Mouse (Mus musculus): Measurements from ENCODE around the gene Pxt1. TPM values are rescaled to one million over a fixed set of nuclear protein-coding genes. Genes with fewer than 3 reads are reported as not detected.

Pxt1 gene
- polyA plus RNA-seq, 1 experiment from 2014 or later: not detected

DNA sequence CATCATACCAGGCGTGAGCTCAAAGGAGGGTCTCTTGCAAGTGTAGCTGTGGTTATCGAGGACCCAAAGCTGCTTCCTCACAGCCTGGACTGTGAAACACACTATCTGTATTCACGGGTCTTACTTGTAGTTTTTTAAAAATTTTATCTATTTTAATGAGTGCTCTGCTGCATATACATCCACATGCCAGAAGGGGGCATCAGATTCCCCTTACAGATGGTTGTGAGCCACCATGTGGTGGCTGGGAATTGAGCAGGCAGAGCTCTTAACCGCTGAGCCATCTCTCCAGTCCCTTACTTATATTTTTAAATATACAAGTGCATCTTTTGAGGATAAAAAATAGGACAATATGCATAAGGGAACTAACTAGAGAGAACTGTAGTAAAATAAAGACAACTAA lies 44.1 kb upstream of the Pxt1 start:
- H3K27ac ChIP-seq: no peak overlapping the region
- peak; percentile 92 for TF ChIP-seq CTCF (IDR thresholded peaks at IDR 0.05; ENCODE audit: low read depth)
- no peaks in the 10 kb centered on the region for H3K27me3 ChIP-seq (ENCODE audit: insufficient read depth, low read length)
- no peaks in the 10 kb centered on the region for H3K4me1 ChIP-seq (replicated peaks; ENCODE audit: insufficient read depth, low read length)
- H3K9me3 ChIP-seq (replicated peaks; ENCODE audit: low read length): no peaks in the 10 kb centered on the region
- whole genome bisulfite sequencing: 71% methylated on average over 4 of the region's 4 CpGs
- no peak overlapping the region for H3K4me2 ChIP-seq (ENCODE audit: low read length)
- H3K36me3 ChIP-seq (ENCODE audit: insufficient read depth, low read length): peaks cover 38% of the 10 kb centered on the region
- no peak overlapping the region for H3K9ac ChIP-seq (ENCODE audit: low read depth, low read length)
- ATAC-seq (replicated peaks; ENCODE audit: low FRiP score, low read depth) (no peak), DNase-seq (ENCODE audit: low spot score) (peak; percentile 74)
- no peak overlapping the region for H3K4me3 ChIP-seq (replicated peaks; ENCODE audit: low read depth, low read length)

DNA sequence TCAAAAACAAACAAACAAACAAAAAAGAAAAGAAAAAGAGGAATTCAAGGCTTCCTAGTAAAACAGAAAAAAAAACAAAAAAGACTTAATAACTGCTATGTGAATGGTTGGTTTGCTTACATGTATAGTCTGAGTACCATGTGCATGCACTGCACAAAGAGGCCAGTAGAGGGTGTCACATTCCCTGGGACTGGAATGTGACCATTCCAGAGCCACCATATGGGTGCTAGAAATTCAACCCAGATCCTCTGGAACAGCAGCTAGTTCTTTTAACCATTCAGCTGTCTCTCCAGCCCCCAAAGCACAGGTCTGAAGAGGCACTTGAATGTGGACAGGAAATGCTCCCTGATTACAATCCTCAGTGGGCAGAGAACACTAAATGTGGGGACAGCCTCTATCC lies 43.2 kb upstream of the Pxt1 start:
- no peak for ATAC-seq (replicated peaks; ENCODE audit: low FRiP score, low read depth)
- no peaks in the 10 kb centered on the region for H3K4me1 ChIP-seq (replicated peaks; ENCODE audit: insufficient read depth, low read length)
- H3K36me3 ChIP-seq (ENCODE audit: insufficient read depth, low read length): peaks cover 44% of the 10 kb centered on the region
- no peak overlapping the region for H3K27ac ChIP-seq
- peak; percentile 60 for TF ChIP-seq CTCF (IDR thresholded peaks at IDR 0.05; ENCODE audit: low read depth)
- peak; percentile 32 for DNase-seq (ENCODE audit: low spot score)
- H3K27me3 ChIP-seq (ENCODE audit: insufficient read depth, low read length): no peaks in the 10 kb centered on the region
- no peak overlapping the region for H3K4me2 ChIP-seq (ENCODE audit: low read length)
- H3K9me3 ChIP-seq (replicated peaks; ENCODE audit: low read length): no peaks in the 10 kb centered on the region
- H3K9ac ChIP-seq (ENCODE audit: low read depth, low read length): no peak overlapping the region
- no peak overlapping the region for H3K4me3 ChIP-seq (replicated peaks; ENCODE audit: low read depth, low read length)

DNA sequence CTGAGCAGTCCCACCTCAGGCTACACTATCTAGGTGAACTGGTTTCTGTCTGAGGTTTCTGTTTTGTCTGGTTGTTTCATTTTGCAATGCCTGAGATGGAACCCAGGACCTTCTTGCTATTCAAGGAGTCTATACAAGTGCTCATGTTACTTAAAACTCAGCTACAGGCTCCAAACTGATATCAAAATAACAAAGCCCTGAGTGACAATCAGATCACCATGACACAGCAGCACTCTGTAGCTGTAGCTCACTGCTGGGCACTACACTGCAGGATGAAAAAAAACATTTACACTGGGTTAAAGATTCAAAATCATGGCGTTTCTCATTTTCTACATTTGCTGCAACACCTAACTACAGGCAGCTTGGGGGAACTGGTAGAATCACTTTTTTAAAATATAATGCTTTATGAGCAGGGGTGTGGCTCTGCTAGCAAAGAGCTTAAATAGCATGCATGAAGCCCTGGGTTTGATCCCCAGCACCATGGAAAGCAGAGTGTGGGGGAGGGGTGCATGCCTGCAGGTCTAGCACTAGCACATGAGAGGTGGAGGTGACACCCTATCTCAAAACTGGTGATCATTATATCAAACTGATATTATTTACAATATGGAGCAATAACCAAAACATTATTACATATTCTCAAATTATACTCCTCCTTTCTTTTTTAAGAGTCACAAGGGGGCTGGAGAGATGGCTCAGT lies 41.2 kb upstream of the Pxt1 start:
- Histone ChIP-seq H3K9me3 (replicated peaks; ENCODE audit: low read length) (no peaks in the 10 kb centered on the region), H3K4me2 (ENCODE audit: low read length) (no peak overlapping the region), H3K4me1 (replicated peaks; ENCODE audit: insufficient read depth, low read length) (no peaks in the 10 kb centered on the region), H3K9ac (ENCODE audit: low read depth, low read length) (no peak overlapping the region), H3K36me3 (ENCODE audit: insufficient read depth, low read length) (peaks cover 40% of the 10 kb centered on the region), H3K27me3 (ENCODE audit: insufficient read depth, low read length) (no peaks in the 10 kb centered on the region), H3K27ac (no peak overlapping the region), H3K4me3 (replicated peaks; ENCODE audit: low read depth, low read length) (no peak overlapping the region)
- WGBS: 90% methylated on average over 1 of the region's 1 CpGs
- no peak for TF ChIP-seq CTCF (IDR thresholded peaks at IDR 0.05; ENCODE audit: low read depth)
- ATAC-seq (replicated peaks; ENCODE audit: low FRiP score, low read depth): no peak
- no peak for DNase-seq (ENCODE audit: low spot score)

DNA sequence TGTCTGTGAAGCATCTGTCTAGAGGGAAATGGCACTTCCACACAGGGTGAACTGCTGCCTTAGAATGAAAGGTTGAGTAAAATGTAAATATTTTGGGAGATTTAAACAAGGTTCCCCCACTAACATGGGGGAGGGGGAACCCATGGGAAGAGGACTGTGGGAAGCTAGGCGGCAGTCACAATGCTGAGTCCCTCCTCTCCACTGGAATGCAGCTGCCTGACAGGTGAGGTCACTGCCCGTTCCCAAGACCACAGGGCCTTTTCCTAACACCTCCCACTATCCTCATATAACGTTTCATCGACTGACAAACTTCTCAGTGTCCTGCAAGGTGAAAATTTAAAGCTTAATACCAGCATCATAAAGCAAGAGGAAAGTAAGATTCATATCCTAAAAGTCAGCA lies 39.0 kb upstream of the Pxt1 start:
- no peaks in the 10 kb centered on the region for H3K4me1 ChIP-seq (replicated peaks; ENCODE audit: insufficient read depth, low read length)
- H3K4me3 ChIP-seq (replicated peaks; ENCODE audit: low read depth, low read length): no peak overlapping the region
- H3K9me3 ChIP-seq (replicated peaks; ENCODE audit: low read length): no peaks in the 10 kb centered on the region
- DNase-seq (ENCODE audit: low spot score): peak; percentile 28
- ATAC-seq (replicated peaks; ENCODE audit: low FRiP score, low read depth): no peak; the same call in 1 of the 2 replicates
- no peak overlapping the region for H3K27ac ChIP-seq
- no peak overlapping the region for H3K9ac ChIP-seq (ENCODE audit: low read depth, low read length)
- no peaks in the 10 kb centered on the region for H3K27me3 ChIP-seq (ENCODE audit: insufficient read depth, low read length)
- WGBS: 22% methylated on average over 4 of the region's 4 CpGs
- H3K36me3 ChIP-seq (ENCODE audit: insufficient read depth, low read length): peaks cover 38% of the 10 kb centered on the region
- H3K4me2 ChIP-seq (ENCODE audit: low read length): no peak overlapping the region
- no peak for TF ChIP-seq CTCF (IDR thresholded peaks at IDR 0.05; ENCODE audit: low read depth)

DNA sequence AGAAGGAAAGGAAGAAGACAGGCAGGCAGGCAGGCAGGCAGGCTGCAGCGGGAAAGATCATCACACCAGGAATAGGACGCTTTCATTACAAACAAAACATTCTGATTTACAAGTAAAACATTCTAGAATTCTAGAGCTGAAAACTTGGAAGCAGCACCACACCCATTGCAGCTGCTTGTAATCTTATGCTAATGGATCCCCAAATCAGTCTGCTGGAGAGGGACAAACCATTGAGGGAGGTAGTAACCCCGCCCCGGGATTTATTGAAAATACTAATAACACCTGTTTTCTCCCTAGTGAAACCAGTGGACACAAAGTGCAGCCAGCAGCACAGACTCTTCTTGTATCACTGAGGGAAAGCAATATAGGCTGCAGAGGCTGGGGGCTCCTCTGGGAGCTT lies 37.4 kb upstream of the Pxt1 start:
- H3K4me2 ChIP-seq (ENCODE audit: low read length): no peak overlapping the region
- peak; percentile 40 for DNase-seq (ENCODE audit: low spot score)
- 58% methylated on average over 4 of the region's 4 CpGs for WGBS
- no peaks in the 10 kb centered on the region for H3K9me3 ChIP-seq (replicated peaks; ENCODE audit: low read length)
- H3K36me3 ChIP-seq (ENCODE audit: insufficient read depth, low read length): peaks cover 40% of the 10 kb centered on the region
- no peak overlapping the region for H3K9ac ChIP-seq (ENCODE audit: low read depth, low read length)
- no peak overlapping the region for H3K27ac ChIP-seq
- no peaks in the 10 kb centered on the region for H3K4me1 ChIP-seq (replicated peaks; ENCODE audit: insufficient read depth, low read length)
- H3K4me3 ChIP-seq (replicated peaks; ENCODE audit: low read depth, low read length): no peak overlapping the region
- no peak for ATAC-seq (replicated peaks; ENCODE audit: low FRiP score, low read depth)
- TF ChIP-seq CTCF (IDR thresholded peaks at IDR 0.05; ENCODE audit: low read depth): no peak
- H3K27me3 ChIP-seq (ENCODE audit: insufficient read depth, low read length): no peaks in the 10 kb centered on the region

DNA sequence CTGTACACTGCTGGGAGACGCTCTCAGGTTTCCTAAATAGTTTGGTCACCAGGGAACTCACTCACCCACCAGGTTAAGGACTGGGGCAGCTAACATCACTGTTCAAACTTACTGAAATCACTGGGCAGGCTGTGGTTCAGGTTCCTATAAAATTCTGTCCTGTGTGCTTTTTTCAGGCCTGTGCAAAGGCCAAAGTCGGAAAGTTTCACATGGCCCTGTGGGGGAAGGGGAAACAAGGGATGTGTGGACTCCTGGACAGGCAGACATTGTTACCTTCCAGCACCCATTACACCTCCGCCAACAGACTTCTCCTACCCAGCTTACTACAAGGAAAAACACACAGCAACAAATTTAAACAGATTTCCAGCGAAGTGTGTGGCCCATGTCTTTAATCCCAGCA lies 35.5 kb upstream of the Pxt1 start:
- DNase-seq (ENCODE audit: low spot score) (no peak), ATAC-seq (replicated peaks; ENCODE audit: low FRiP score, low read depth) (no peak)
- H3K36me3 ChIP-seq (ENCODE audit: insufficient read depth, low read length): peaks cover 49% of the 10 kb centered on the region
- no peak for TF ChIP-seq CTCF (IDR thresholded peaks at IDR 0.05; ENCODE audit: low read depth)
- H3K27ac ChIP-seq: no peak overlapping the region
- H3K4me2 ChIP-seq (ENCODE audit: low read length): no peak overlapping the region
- H3K4me1 ChIP-seq (replicated peaks; ENCODE audit: insufficient read depth, low read length): no peaks in the 10 kb centered on the region
- no peak overlapping the region for H3K4me3 ChIP-seq (replicated peaks; ENCODE audit: low read depth, low read length)
- H3K9me3 ChIP-seq (replicated peaks; ENCODE audit: low read length): no peaks in the 10 kb centered on the region
- WGBS: 96% methylated on average over 4 of the region's 4 CpGs
- H3K9ac ChIP-seq (ENCODE audit: low read depth, low read length): no peak overlapping the region
- no peaks in the 10 kb centered on the region for H3K27me3 ChIP-seq (ENCODE audit: insufficient read depth, low read length)

DNA sequence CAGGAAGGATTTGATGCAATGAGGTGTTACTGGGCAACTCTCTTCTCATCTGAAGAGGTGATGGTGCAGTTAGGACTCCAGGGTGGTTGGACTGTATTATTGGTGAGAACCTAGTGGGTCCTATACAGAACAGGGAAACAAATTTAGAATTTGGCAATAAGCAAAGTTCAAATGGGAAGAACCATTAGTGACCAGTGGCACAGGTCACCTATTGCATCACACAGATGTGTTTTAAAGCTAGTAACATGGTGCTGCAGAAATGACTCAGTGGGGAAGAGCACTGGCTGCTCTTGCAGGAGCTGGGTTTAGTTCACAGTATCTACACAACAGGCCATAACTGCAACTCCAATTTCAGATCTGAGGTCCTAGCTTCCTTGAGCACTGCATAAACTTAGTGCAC lies 26.5 kb upstream of the Pxt1 start:
- ATAC-seq (replicated peaks; ENCODE audit: low FRiP score, low read depth) (no peak), DNase-seq (ENCODE audit: low spot score) (no peak)
- no peak for TF ChIP-seq CTCF (IDR thresholded peaks at IDR 0.05; ENCODE audit: low read depth)
- H3K4me2 ChIP-seq (ENCODE audit: low read length): no peak overlapping the region
- H3K27ac ChIP-seq: no peak overlapping the region
- no peaks in the 10 kb centered on the region for H3K27me3 ChIP-seq (ENCODE audit: insufficient read depth, low read length)
- no peaks in the 10 kb centered on the region for H3K4me1 ChIP-seq (replicated peaks; ENCODE audit: insufficient read depth, low read length)
- peaks cover 70% of the 10 kb centered on the region for H3K36me3 ChIP-seq (ENCODE audit: insufficient read depth, low read length)
- no peak overlapping the region for H3K4me3 ChIP-seq (replicated peaks; ENCODE audit: low read depth, low read length)
- no peak overlapping the region for H3K9ac ChIP-seq (ENCODE audit: low read depth, low read length)
- H3K9me3 ChIP-seq (replicated peaks; ENCODE audit: low read length): no peaks in the 10 kb centered on the region
